Mouse (Mus musculus) CH12.LX (cell line): ENCODE data around the gene Clasrp. TPM values are rescaled to one million over a fixed set of nuclear protein-coding genes. Genes with fewer than 3 reads are reported as not detected.

Experiments used
- DNase-seq: peaks from one replicate; pipeline ENCODE4 v3.0.0-alpha.2; 2013; ENCODE audit errors: extremely low read depth
- H3K27ac ChIP-seq: 2 replicates; pipeline ENCODE4 v1.5.1; 2012; ENCODE audit warnings: low read depth, mild to moderate bottlenecking, control low read depth, moderate library complexity; ENCODE audit not compliant: insufficient read depth
- H3K27me3 ChIP-seq: replicated peaks from 2 replicates; pipeline ENCODE3; 2012; ENCODE audit warnings: inconsistent platforms
- H3K36me3 ChIP-seq, 2 experiments: replicated peaks in 1 of 2; 2 replicates each; pipeline versions ENCODE3 to v1.6.1; 2012; ENCODE audit warnings: inconsistent platforms in 1 of 2, low read length in 1 of 2, mild to moderate bottlenecking in 1 of 2, mixed read lengths in 1 of 2, moderate library complexity in 1 of 2; ENCODE audit not compliant: control insufficient read depth in 1 of 2, insufficient read depth in 1 of 2
- H3K4me1 ChIP-seq, 2 experiments: 2 replicates each; pipeline ENCODE4 v1.6.1; 2012; ENCODE audit warnings: inconsistent platforms in 1 of 2, moderate library complexity in 1 of 2; ENCODE audit not compliant: insufficient read depth in 2 of 2, control insufficient read depth in 1 of 2
- H3K4me2 ChIP-seq: 2 replicates; pipeline ENCODE4 v1.6.1; 2012; ENCODE audit warnings: low read depth, mild to moderate bottlenecking, control low read depth; ENCODE audit not compliant: poor library complexity, insufficient read depth, severe bottlenecking
- H3K4me3 ChIP-seq, 3 experiments: fragments of 150-350 bp in 1 of 3; sonication (generic) in 1 of 3; replicated peaks in 1 of 3; 2 replicates each; pipeline versions ENCODE3 to v1.5.1; 2011 to 2012; ENCODE audit warnings: low read depth in 2 of 3, low read length in 2 of 3, mild to moderate bottlenecking in 2 of 3, moderate library complexity in 2 of 3, control low read depth in 1 of 3, improper control_type of control experiment in 1 of 3, inconsistent platforms in 1 of 3, mixed read lengths in 1 of 3; ENCODE audit not compliant: poor library complexity in 1 of 3
- H3K79me2 ChIP-seq: replicated peaks from 2 replicates; pipeline ENCODE4 v1.6.1; 2012; ENCODE audit warnings: mild to moderate bottlenecking, moderate library complexity; ENCODE audit not compliant: control insufficient read depth, poor library complexity, insufficient read depth, severe bottlenecking; ENCODE audit errors: extremely low read depth
- H3K9ac ChIP-seq: 2 replicates; pipeline ENCODE4 v1.6.1; 2012; ENCODE audit warnings: low read depth, mild to moderate bottlenecking, control low read depth, moderate library complexity; ENCODE audit not compliant: insufficient read depth
- H3K9me3 ChIP-seq: replicated peaks from 2 replicates; pipeline ENCODE3; 2012; ENCODE audit warnings: low read length, inconsistent platforms, mixed read lengths
- BHLHE40 ChIP-seq: IDR thresholded peaks from 2 replicates; pipeline ENCODE4 v1.6.1; 2011; ENCODE audit warnings: mild to moderate bottlenecking, low read depth, low read length, improper control_type of control experiment
- CHD1 ChIP-seq: IDR thresholded peaks from 2 replicates; pipeline ENCODE4 v1.6.1; 2012; ENCODE audit warnings: low read depth, low read length, improper control_type of control experiment, inconsistent platforms
- CHD2 ChIP-seq: IDR thresholded peaks from 2 replicates; pipeline ENCODE4 v1.6.1; 2011; ENCODE audit warnings: low read length, improper control_type of control experiment
- CTCF ChIP-seq, 2 experiments: IDR thresholded peaks in 1 of 2; conservative IDR thresholded peaks in 1 of 2; 2 replicates each; pipeline ENCODE4 v1.5.1; 2011 to 2012; ENCODE audit warnings: low read depth in 2 of 2, low read length in 2 of 2, improper control_type of control experiment in 1 of 2, inconsistent platforms in 1 of 2, mild to moderate bottlenecking in 1 of 2, moderate library complexity in 1 of 2
- ELF1 ChIP-seq: IDR thresholded peaks from 2 replicates; pipeline ENCODE4 v1.6.1; 2014; ENCODE audit warnings: low read depth, mild to moderate bottlenecking, inconsistent platforms, low read length, improper control_type of control experiment
- ETS1 ChIP-seq: conservative IDR thresholded peaks from 2 replicates; pipeline ENCODE4 v1.6.1; 2012; ENCODE audit warnings: low read depth, mild to moderate bottlenecking, inconsistent platforms, low read length, improper control_type of control experiment, moderate library complexity
- GABPA ChIP-seq: IDR thresholded peaks from 2 replicates; pipeline ENCODE4 v1.6.1; 2012; ENCODE audit warnings: low read depth, low read length, improper control_type of control experiment, inconsistent platforms; ENCODE audit not compliant: insufficient replicate concordance
- IRF4 ChIP-seq: IDR thresholded peaks from 2 replicates; pipeline ENCODE4 v1.6.1; 2014; ENCODE audit warnings: low read depth, mild to moderate bottlenecking, inconsistent platforms, low read length, improper control_type of control experiment
- JUN ChIP-seq: IDR thresholded peaks from 2 replicates; pipeline ENCODE4 v1.6.1; 2011; ENCODE audit warnings: low read depth, mild to moderate bottlenecking, low read length, improper control_type of control experiment, moderate library complexity; ENCODE audit not compliant: insufficient read depth
- JUND ChIP-seq: conservative IDR thresholded peaks from 2 replicates; pipeline ENCODE4 v1.6.1; 2011; ENCODE audit warnings: low read depth, low read length, improper control_type of control experiment
- KAT2A ChIP-seq: IDR thresholded peaks from 2 replicates; pipeline ENCODE4 v1.6.1; 2012; ENCODE audit warnings: low read length, improper control_type of control experiment, inconsistent platforms; ENCODE audit not compliant: insufficient replicate concordance
- MAFK ChIP-seq: IDR thresholded peaks from 2 replicates; pipeline ENCODE4 v1.6.1; 2011; ENCODE audit warnings: low read length, improper control_type of control experiment; ENCODE audit not compliant: insufficient replicate concordance
- MYC ChIP-seq: IDR thresholded peaks from 2 replicates; pipeline ENCODE4 v1.6.1; 2011; ENCODE audit warnings: low read depth, mild to moderate bottlenecking, improper control_type of control experiment, low read length
- NELFE ChIP-seq: IDR thresholded peaks from 2 replicates; pipeline ENCODE4 v1.6.1; 2011; ENCODE audit warnings: low read depth, low read length, improper control_type of control experiment
- NRF1 ChIP-seq: IDR thresholded peaks from 2 replicates; pipeline ENCODE4 v1.6.1; 2014; ENCODE audit warnings: low read depth, mild to moderate bottlenecking, inconsistent platforms, low read length, improper control_type of control experiment, moderate library complexity
- PAX5 ChIP-seq: IDR thresholded peaks from 2 replicates; pipeline ENCODE4 v1.6.1; 2012; ENCODE audit warnings: low read length, inconsistent platforms, mixed read lengths
- POLR2A ChIP-seq: IDR thresholded peaks from 2 replicates; pipeline ENCODE4 v1.6.1; 2011; ENCODE audit warnings: low read depth, mild to moderate bottlenecking, improper control_type of control experiment, low read length
- RAD21 ChIP-seq: IDR thresholded peaks from 2 replicates; pipeline ENCODE4 v1.6.1; 2011; ENCODE audit warnings: low read depth, mild to moderate bottlenecking, low read length, improper control_type of control experiment, moderate library complexity
- SIN3A ChIP-seq: IDR thresholded peaks from 2 replicates; pipeline ENCODE4 v1.6.1; 2012; ENCODE audit warnings: low read length, improper control_type of control experiment, inconsistent platforms
- SMC3 ChIP-seq: IDR thresholded peaks from 2 replicates; pipeline ENCODE4 v1.6.1; 2011; ENCODE audit warnings: low read depth, low read length, improper control_type of control experiment
- TBP ChIP-seq: conservative IDR thresholded peaks from 2 replicates; pipeline ENCODE4 v1.6.1; 2011; ENCODE audit warnings: low read depth, low read length, improper control_type of control experiment
- TCF12 ChIP-seq: IDR thresholded peaks from 2 replicates; pipeline ENCODE4 v1.6.1; 2014; ENCODE audit warnings: low read depth, mild to moderate bottlenecking, inconsistent platforms, low read length, improper control_type of control experiment
- UBTF ChIP-seq: IDR thresholded peaks from 2 replicates; pipeline ENCODE4 v1.6.1; 2012; ENCODE audit warnings: low read depth, mild to moderate bottlenecking, inconsistent platforms, low read length, improper control_type of control experiment, moderate library complexity
- USF2 ChIP-seq: conservative IDR thresholded peaks from 2 replicates; pipeline ENCODE4 v1.6.1; 2011; ENCODE audit warnings: low read depth, low read length, improper control_type of control experiment
- ZC3H11A ChIP-seq: IDR thresholded peaks from 2 replicates; pipeline ENCODE4 v1.6.1; 2012; ENCODE audit warnings: low read depth, mild to moderate bottlenecking, inconsistent platforms, low read length, improper control_type of control experiment
- ZKSCAN1 ChIP-seq: IDR thresholded peaks from 2 replicates; pipeline ENCODE4 v1.6.1; 2012; ENCODE audit warnings: low read depth, inconsistent platforms, low read length, improper control_type of control experiment, borderline replicate concordance
- dilution Hi-C: fragments of 300-500 bp; cut with MboI; formaldehyde crosslinking; loops from 2 replicates; pipeline ENCODE4 v1.14.3; 2020; ENCODE audit warnings: low sequenced_read_pairs; ENCODE audit not compliant: extremely low pct_unique_long_range_greater_than_20kb, extremely low pct_ligation_motif_present
- in situ Hi-C: fragments of 300-500 bp; cut with MboI; formaldehyde crosslinking; loops from 3 replicates; pipeline ENCODE4 v1.14.3; 2019; ENCODE audit warnings: low sequenced_read_pairs, low pct_ligation_motif_present, low pct_unique_long_range_greater_than_20kb, mixed read lengths
- polyA plus RNA-seq: library from polyadenylated mRNA; unstranded; fragments of >175 nt; gene quantifications from 2 replicates; pipeline ENCODE4 v1.2.1, GENCODE M21; 2012; ENCODE audit warnings: low read depth; ENCODE audit not compliant: insufficient read length
- total RNA-seq, 2 experiments: library from RNA; depleted of rRNA; stranded (reverse); fragments of 300-350 nt in 1 of 2; fragments of >200 nt in 1 of 2; gene quantifications; 2 replicates each; pipeline ENCODE4 v1.2.3; 2012 to 2014

Gene Clasrp
- total and polyA plus RNA-seq, 3 experiments = 14.5 to 59.4 (median 45.4) TPM

DNA sequence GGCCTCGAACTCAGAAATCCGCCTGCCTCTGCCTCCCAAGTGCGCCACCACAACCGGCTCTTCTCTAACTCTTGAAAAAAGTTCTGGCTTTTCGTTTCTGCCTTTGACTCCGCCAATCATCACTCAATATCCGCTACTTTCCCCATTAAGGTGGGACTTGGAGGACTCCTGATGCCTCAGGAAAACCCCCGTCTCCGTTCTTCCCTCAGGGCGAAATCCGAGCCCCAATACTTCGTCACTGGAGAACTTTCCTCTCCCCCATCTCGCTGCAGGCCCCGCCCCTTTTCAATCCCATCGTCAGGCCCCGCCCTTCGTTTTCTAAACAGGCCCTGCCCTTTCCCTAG is 23.9 kb upstream of the Clasrp start:
- H3K36me3 ChIP-seq = peaks cover 27 to 58% of the 10 kb centered on the region in 2 experiments
- H3K9ac ChIP-seq = no peak overlapping the region
- H3K4me3 ChIP-seq = peak overlapping the region; percentile 51 to 65 (median 53)
- peaks cover 11 to 45% of the 10 kb centered on the region in 2 experiments for H3K4me1 ChIP-seq
- peak overlapping the region; percentile 45 for H3K4me2 ChIP-seq
- DNase-seq = no peak
- H3K27me3 ChIP-seq = no peaks in the 10 kb centered on the region
- H3K79me2 ChIP-seq = peaks cover 5% of the 10 kb centered on the region; the same call in 1 of the 2 replicates
- no peaks in the 10 kb centered on the region for H3K9me3 ChIP-seq
- no peak overlapping the region for H3K27ac ChIP-seq
- in situ Hi-C loops = no loop called here
- TF ChIP-seq CHD1 (no peak), NELFE (no peak), ELF1 (no peak), CHD2 (no peak), KAT2A (no peak), TBP (no peak), JUND (no peak), RAD21 (no peak), SMC3 (no peak), MYC (no peak), PAX5 (no peak), BHLHE40 (no peak), ZKSCAN1 (no peak), IRF4 (no peak), CTCF (conservative IDR thresholded peaks at IDR 0.05 in 1 of 2, IDR thresholded peaks at IDR 0.05 in 1 of 2; ENCODE audit: low read depth in 2 of 2, low read length in 2 of 2) (no peak)
- dilution Hi-C loops = no loop called here

- H3K27ac ChIP-seq = no peak overlapping the region
These were observed 23.4 kb upstream of the Clasrp start for GRCm38 (mm10) chr7:19627721-19628120.

More at GRCm38 (mm10) chr7:19627721-19628120, 23.4 kb upstream of the Clasrp start:
- Histone ChIP-seq H3K4me3 (peak overlapping the region; percentile 51 to 65 (median 53)), H3K79me2 (peaks cover 5% of the 10 kb centered on the region; the same call in 1 of the 2 replicates), H3K9ac (no peak overlapping the region), H3K9me3 (no peaks in the 10 kb centered on the region), H3K4me1 (peaks cover 11 to 45% of the 10 kb centered on the region in 2 experiments), H3K36me3 (peaks cover 25 to 58% of the 10 kb centered on the region in 2 experiments), H3K4me2 (peak overlapping the region; percentile 45), H3K27me3 (no peaks in the 10 kb centered on the region)
- no peak for DNase-seq
- TF ChIP-seq JUND = no peak
- TF ChIP-seq KAT2A = no peak
- TF ChIP-seq SIN3A = no peak
- no peak for TF ChIP-seq CTCF (conservative IDR thresholded peaks at IDR 0.05 in 1 of 2, IDR thresholded peaks at IDR 0.05 in 1 of 2; ENCODE audit: low read depth in 2 of 2, low read length in 2 of 2)
- no peak for TF ChIP-seq ZC3H11A
- no peak for TF ChIP-seq JUN
- TF ChIP-seq MAFK = no peak
- TF ChIP-seq PAX5 = no peak
- TF ChIP-seq ZKSCAN1 = no peak
- no peak for TF ChIP-seq MYC
- no peak for TF ChIP-seq SMC3
- no peak for TF ChIP-seq POLR2A
- no peak for TF ChIP-seq CHD1
- TF ChIP-seq NRF1 = no peak
- no peak for TF ChIP-seq ETS1
- TF ChIP-seq TCF12 = no peak
- no peak for TF ChIP-seq CHD2
- no peak for TF ChIP-seq UBTF
- no peak for TF ChIP-seq USF2
- no peak for TF ChIP-seq GABPA
- dilution Hi-C loops = no loop called here
- in situ Hi-C loops = no loop called here
